Mouse (Mus musculus): ENCODE data around the gene Calm3. TPM values are rescaled to one million over a fixed set of nuclear protein-coding genes. Genes with fewer than 3 reads are reported as not detected.
"Not testable (repeated sequence)": the region's sequence is repeated elsewhere in the genome, so short reads cannot be mapped to it uniquely, and the experiment has no call there.

The Calm3 gene
- polyA plus RNA-seq (2015; fragmentation: Nextera tagmentation; extraction: Ambion mirVana): 116 and 118 TPM in 2 replicates

DNA sequence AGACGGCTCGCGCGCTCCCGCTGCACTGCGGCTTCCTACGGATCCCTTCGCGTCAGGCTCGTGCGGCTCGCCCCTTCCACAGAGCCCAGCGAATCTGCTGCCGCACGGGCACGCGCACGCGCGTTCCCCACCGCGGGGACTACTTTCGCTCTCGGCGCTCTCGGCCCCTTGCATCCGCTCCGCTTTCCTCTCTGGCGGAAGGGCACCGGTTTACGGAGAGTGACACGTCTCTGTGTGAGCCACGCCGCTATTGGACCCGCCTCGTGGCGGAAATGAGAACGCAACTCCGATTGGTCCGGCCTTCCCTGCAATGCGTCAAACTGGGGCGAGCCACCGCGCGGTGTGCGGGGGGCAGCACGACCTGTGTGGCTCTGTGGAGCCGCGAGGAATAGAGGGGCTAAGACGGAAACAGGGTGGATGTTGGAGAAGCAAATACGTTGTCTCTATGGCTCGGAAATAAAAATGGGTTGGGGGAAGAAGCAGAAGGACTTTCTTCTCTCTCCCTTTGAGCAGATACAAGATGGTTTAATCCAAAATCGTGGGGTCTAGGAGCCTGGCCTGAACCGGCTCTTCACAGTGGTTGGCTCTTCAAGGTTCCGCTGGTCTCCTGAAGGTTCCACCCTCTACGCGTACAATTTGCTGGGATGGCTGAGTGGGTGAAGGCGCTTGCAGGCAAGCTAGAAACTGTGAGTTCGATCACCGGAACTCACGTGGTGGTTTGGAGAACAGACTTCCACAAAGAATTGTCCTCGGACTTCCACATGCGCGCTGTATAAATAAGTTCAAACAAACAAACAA, at the start of gene Calm3:
Calm3 (minus strand) TSS at position 78 of the 798 bp plus-strand sequence.
- Histone ChIP-seq H3K4me1 (replicated peaks; ENCODE audit: control insufficient read depth, insufficient read depth, low read length) (peaks cover 30% of the 10 kb centered on the region), H3K36me3 (ENCODE audit: control insufficient read depth, insufficient read depth, low read length) (peaks cover 2% of the 10 kb centered on the region; the same call in 1 of the 2 replicates), H3K27me3 (ENCODE audit: control insufficient read depth, insufficient read depth, low read depth, low read length) (no peaks in the 10 kb centered on the region), H3K4me2 (ENCODE audit: low read depth, low read length) (peak within 1 kb of the TSS; percentile 74), H3K4me3 (ENCODE audit: low read length) (peak within 1 kb of the TSS; percentile 98), H3K27ac (ENCODE audit: low read length) (peak within 1 kb of the TSS; percentile 93), H3K9ac (ENCODE audit: low read length) (peak within 1 kb of the TSS; percentile 98), H3K9me3 (ENCODE audit: control insufficient read depth, low read length) (no peaks in the 10 kb centered on the region)
- ATAC-seq (ENCODE audit: low read depth): peak; percentile 95
- WGBS: 1% methylated on average over 49 of the region's 64 CpGs

DNA sequence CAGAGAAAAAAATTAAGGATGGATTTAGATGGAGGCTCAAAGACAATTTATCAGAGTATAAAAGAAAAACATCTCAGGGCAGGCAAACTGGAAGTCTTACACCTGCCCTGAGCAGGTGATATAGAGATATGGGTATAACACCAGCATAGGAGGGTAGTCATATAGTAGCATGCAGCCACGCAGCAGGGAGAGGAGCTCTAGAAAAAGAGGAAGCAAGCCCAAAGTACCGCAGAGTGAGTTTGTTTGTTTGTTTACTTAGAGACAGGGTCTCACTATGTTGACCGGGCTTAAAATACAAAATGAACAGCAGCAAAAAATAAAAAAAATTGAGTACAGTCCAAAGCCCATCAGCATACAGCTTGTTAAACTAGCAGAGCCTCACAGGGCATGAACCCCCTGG, 47.2 kb upstream of the Calm3 start:
- no peak for ATAC-seq (ENCODE audit: low read depth)
- Histone ChIP-seq H3K4me2 (ENCODE audit: low read depth, low read length) (no peak overlapping the region), H3K4me3 (ENCODE audit: low read length) (no peak overlapping the region), H3K9me3 (ENCODE audit: control insufficient read depth, low read length) (0 out of 2 replicates have a peak, but pooled peaks cover 3% of the 10 kb centered on the region), H3K4me1 (replicated peaks; ENCODE audit: control insufficient read depth, insufficient read depth, low read length) (no peaks in the 10 kb centered on the region; the same call in 1 of the 2 replicates), H3K27ac (ENCODE audit: low read length) (no peak overlapping the region), H3K27me3 (ENCODE audit: control insufficient read depth, insufficient read depth, low read depth, low read length) (no peaks in the 10 kb centered on the region), H3K9ac (ENCODE audit: low read length) (no peak overlapping the region), H3K36me3 (ENCODE audit: control insufficient read depth, insufficient read depth, low read length) (no peaks in the 10 kb centered on the region)
- WGBS: 58% methylated on average over 3 of the region's 3 CpGs

DNA sequence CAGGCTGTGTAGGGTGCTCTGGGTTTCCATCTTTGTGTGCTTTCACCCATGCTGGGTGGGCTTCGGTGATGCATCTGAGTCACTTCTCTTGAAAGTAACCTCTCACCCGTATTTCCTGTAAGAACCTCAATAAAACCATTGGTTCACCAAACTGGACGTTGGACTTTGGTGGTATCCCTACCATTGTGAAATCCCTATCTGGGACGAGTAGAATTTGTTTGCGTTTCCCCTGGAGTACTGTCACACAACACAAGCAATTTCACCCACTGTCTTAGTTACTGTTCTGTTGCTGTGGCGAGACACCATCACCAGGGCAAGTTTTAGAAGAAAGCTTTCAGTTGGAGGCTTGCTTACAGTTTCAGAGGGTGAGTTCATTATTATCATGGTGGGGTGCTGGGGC, 44.5 kb upstream of the Calm3 start:
- Histone ChIP-seq H3K4me2 (ENCODE audit: low read depth, low read length) (no peak overlapping the region), H3K27ac (ENCODE audit: low read length) (no peak overlapping the region), H3K27me3 (ENCODE audit: control insufficient read depth, insufficient read depth, low read depth, low read length) (no peaks in the 10 kb centered on the region), H3K4me3 (ENCODE audit: low read length) (no peak overlapping the region), H3K9me3 (ENCODE audit: control insufficient read depth, low read length) (0 out of 2 replicates have a peak, but pooled peaks cover 3% of the 10 kb centered on the region), H3K9ac (ENCODE audit: low read length) (no peak overlapping the region), H3K4me1 (replicated peaks; ENCODE audit: control insufficient read depth, insufficient read depth, low read length) (no peaks in the 10 kb centered on the region), H3K36me3 (ENCODE audit: control insufficient read depth, insufficient read depth, low read length) (no peaks in the 10 kb centered on the region)
- no peak for ATAC-seq (ENCODE audit: low read depth)
- 88% methylated on average over 6 of the region's 6 CpGs for WGBS

DNA sequence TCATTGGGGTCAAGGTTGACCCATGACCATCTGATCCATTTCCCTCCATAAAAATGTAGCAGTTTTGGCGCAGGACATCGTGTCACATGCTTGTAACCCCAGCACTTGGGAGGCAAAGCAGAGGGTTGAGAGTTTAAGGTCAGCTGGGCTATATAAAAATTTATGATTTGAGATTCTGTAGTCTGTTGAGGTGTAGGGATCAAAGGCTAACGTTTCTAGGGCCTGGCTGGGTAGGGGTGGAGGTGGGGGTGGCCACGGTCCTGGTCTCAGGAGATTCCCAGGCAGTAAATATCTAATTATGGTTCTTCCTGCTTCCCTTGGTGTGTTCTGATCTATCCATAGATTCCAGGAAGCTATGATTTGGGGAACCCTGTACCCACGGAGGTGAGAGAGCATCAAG, 37.8 kb upstream of the Calm3 start:
- no peaks in the 10 kb centered on the region; the same call in 1 of the 2 replicates for H3K27me3 ChIP-seq (ENCODE audit: control insufficient read depth, insufficient read depth, low read depth, low read length)
- H3K4me3 ChIP-seq (ENCODE audit: low read length): no peak overlapping the region
- H3K4me1 ChIP-seq (replicated peaks; ENCODE audit: control insufficient read depth, insufficient read depth, low read length): no peaks in the 10 kb centered on the region
- no peak overlapping the region for H3K9ac ChIP-seq (ENCODE audit: low read length)
- no peaks in the 10 kb centered on the region for H3K36me3 ChIP-seq (ENCODE audit: control insufficient read depth, insufficient read depth, low read length)
- no peaks in the 10 kb centered on the region for H3K9me3 ChIP-seq (ENCODE audit: control insufficient read depth, low read length)
- ATAC-seq (ENCODE audit: low read depth): no peak
- WGBS: 65% methylated on average over 5 of the region's 5 CpGs
- no peak overlapping the region for H3K27ac ChIP-seq (ENCODE audit: low read length)
- H3K4me2 ChIP-seq (ENCODE audit: low read depth, low read length): no peak overlapping the region

DNA sequence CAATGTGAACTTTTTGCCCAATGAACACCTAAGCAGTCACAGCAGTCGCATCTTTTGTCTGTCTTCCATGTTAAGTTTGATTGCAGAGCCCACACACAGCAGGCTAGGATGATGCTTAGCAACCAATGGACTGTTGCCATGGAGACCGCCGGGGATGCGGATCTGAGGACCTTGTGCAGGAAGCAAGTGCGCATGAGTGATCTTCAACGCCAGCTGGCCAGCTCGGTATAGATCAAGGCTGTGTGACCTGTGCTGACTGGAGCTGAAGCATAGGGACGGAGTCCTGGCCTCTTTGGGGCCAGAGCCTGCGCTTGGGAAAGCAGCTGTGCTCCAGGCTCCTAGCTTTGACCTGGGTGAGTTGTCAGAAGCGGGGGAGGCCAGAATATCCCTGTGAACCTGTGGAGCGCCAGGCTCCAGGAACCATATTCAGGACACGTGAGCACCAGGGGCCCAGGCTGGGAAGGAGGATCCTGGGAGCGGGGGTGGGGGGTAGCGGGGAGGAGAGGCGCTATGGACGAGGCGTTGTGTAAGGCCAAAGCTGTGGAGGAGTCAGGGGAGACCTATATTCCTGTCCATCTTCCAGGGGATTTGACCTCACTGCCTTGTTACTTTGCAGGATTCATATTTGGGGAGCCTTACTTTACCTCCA, 35.7 kb upstream of the Calm3 start, which contains the start of gene Pnmal1:
Pnmal1 (plus strand) TSS at position 141 of the 649 bp plus-strand sequence.
- Histone ChIP-seq H3K27ac (ENCODE audit: low read length) (no peak within 1 kb of the TSS), H3K27me3 (ENCODE audit: control insufficient read depth, insufficient read depth, low read depth, low read length) (no peaks in the 10 kb centered on the region; the same call in 1 of the 2 replicates), H3K9me3 (ENCODE audit: control insufficient read depth, low read length) (no peaks in the 10 kb centered on the region), H3K4me3 (ENCODE audit: low read length) (no peak within 1 kb of the TSS), H3K4me1 (replicated peaks; ENCODE audit: control insufficient read depth, insufficient read depth, low read length) (no peaks in the 10 kb centered on the region), H3K4me2 (ENCODE audit: low read depth, low read length) (no peak within 1 kb of the TSS), H3K36me3 (ENCODE audit: control insufficient read depth, insufficient read depth, low read length) (no peaks in the 10 kb centered on the region), H3K9ac (ENCODE audit: low read length) (no peak within 1 kb of the TSS)
- ATAC-seq (ENCODE audit: low read depth): peak; percentile 23; the same call in 1 of the 2 replicates
- 22% methylated on average over 17 of the region's 17 CpGs for WGBS

DNA sequence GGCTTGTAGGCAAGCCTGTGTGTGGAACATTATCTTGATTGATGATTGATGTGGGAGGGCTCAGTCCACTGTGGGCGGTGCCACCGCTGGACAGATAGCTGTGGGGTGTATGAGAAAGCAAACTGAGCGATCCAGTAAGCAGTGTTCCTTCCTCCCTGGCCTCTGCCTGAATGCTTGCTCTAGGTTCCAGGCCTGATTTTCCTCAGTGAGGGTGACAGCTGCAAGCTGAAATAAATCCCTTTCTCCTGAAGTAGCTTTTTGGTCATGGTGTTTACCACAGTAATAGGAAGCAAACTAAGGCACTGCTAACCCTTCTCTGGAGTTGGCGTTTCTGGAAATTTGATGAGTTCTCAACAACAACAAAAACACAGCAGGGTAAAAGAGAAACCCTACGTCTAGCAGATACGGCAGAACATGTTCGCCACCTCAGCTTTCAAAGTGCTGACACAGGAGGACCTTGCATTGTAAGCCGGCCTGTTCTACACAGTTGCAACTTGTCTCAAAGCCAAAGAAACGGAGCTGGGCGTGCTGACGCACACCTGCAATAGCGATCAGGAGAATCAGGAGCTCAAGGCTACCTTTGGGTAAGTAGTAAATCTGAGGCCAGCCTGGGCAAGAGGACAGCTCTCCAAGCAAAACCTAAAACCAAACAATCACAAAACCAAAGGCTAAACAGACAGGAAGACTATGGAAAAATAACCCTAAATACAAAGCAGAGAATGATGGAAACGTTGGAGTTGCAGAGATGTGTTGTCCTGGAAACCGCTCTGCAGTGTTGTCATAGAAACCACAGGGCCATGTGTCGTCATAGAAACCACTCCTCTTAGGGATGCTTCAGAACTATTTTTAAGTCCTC, 32.7 kb upstream of the Calm3 start:
- Histone ChIP-seq H3K9me3 (ENCODE audit: control insufficient read depth, low read length) (no peaks in the 10 kb centered on the region), H3K27me3 (ENCODE audit: control insufficient read depth, insufficient read depth, low read depth, low read length) (no peaks in the 10 kb centered on the region; the same call in 1 of the 2 replicates), H3K36me3 (ENCODE audit: control insufficient read depth, insufficient read depth, low read length) (no peaks in the 10 kb centered on the region), H3K4me1 (replicated peaks; ENCODE audit: control insufficient read depth, insufficient read depth, low read length) (no peaks in the 10 kb centered on the region), H3K4me2 (ENCODE audit: low read depth, low read length) (no peak overlapping the region), H3K4me3 (ENCODE audit: low read length) (no peak overlapping the region), H3K27ac (ENCODE audit: low read length) (no peak overlapping the region), H3K9ac (ENCODE audit: low read length) (no peak overlapping the region)
- WGBS: 61% methylated on average over 15 of the region's 15 CpGs
- no peak for ATAC-seq (ENCODE audit: low read depth)

DNA sequence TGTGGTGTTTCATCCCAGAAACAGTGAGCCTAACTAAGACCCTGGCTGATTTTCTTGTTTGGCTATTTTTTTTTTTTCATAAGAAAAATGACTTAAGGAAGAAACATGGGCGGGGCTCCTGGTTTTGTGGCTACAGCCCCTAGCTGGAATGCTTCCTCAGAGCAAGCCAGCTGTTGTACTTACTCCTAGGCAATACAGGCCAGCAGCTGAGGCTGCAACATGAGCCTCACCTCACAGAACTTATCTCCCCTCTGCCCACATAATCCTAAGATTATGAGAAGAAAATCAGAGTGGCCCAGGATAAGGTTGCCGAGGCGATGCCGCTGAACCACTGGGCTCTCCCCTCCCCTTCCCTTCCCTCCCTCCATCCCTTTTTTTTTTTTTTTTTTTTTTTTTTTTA, 31.8 kb upstream of the Calm3 start:
- H3K9me3 ChIP-seq (ENCODE audit: control insufficient read depth, low read length): no peaks in the 10 kb centered on the region
- no peak overlapping the region for H3K4me2 ChIP-seq (ENCODE audit: low read depth, low read length)
- H3K9ac ChIP-seq (ENCODE audit: low read length): no peak overlapping the region
- no peaks in the 10 kb centered on the region for H3K36me3 ChIP-seq (ENCODE audit: control insufficient read depth, insufficient read depth, low read length)
- WGBS: 61% methylated on average over 4 of the region's 4 CpGs
- no peak overlapping the region for H3K27ac ChIP-seq (ENCODE audit: low read length)
- peaks cover 2% of the 10 kb centered on the region; the same call in 1 of the 2 replicates for H3K4me1 ChIP-seq (replicated peaks; ENCODE audit: control insufficient read depth, insufficient read depth, low read length)
- no peaks in the 10 kb centered on the region; the same call in 1 of the 2 replicates for H3K27me3 ChIP-seq (ENCODE audit: control insufficient read depth, insufficient read depth, low read depth, low read length)
- H3K4me3 ChIP-seq (ENCODE audit: low read length): no peak overlapping the region
- no peak for ATAC-seq (ENCODE audit: low read depth)

DNA sequence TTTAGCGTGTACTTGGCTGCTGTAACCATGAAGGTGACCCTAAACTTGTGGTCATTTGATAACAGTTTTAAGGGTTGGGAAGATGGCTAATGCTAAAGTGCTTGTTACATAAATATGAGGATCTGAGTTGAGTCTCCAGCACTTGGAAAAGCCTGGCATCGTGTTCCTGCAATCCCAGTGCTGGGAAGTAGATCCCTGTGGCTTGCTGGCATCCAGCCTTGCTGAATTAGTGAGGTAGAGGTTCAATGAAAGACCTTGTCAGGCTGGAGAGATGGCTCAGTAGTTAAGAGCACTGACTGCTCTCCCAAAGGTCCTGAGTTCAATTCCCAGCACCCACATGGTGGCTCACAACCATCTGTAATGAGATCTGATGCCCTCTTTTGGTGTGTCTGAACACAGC, 29.9 kb upstream of the Calm3 start:
- not testable (repeated sequence) for ATAC-seq (ENCODE audit: low read depth)

More for the DNA sequence above, 29.9 kb upstream of the Calm3 start:
- not testable (repeated sequence) for H3K4me2 ChIP-seq (ENCODE audit: low read depth, low read length); H3K27ac ChIP-seq (ENCODE audit: low read length); H3K9ac ChIP-seq (ENCODE audit: low read length); H3K4me3 ChIP-seq (ENCODE audit: low read length); H3K36me3 ChIP-seq (ENCODE audit: control insufficient read depth, insufficient read depth, low read length); H3K9me3 ChIP-seq (ENCODE audit: control insufficient read depth, low read length); H3K27me3 ChIP-seq (ENCODE audit: control insufficient read depth, insufficient read depth, low read depth, low read length); H3K4me1 ChIP-seq (replicated peaks; ENCODE audit: control insufficient read depth, insufficient read depth, low read length)
- WGBS: 58% methylated on average over 2 of the region's 2 CpGs

Measured in lung, embryonic 16.5 days (tissue).